Mouse (Mus musculus) olfactory bulb, adult 2 months (tissue): ENCODE data around the gene Gm21954.

ENCODE experiments used
- CTCF ChIP-seq: fragments of 200-500 bp; IDR thresholded peaks from 2 replicates; pipeline ENCODE4 v1.5.1; 2012; ENCODE audit warnings: low read depth, mild to moderate bottlenecking, low read length, moderate library complexity; ENCODE audit not compliant: insufficient read depth
- POLR2A ChIP-seq: fragments of 200-500 bp; IDR thresholded peaks from 2 replicates; pipeline ENCODE4 v1.6.1; 2012; ENCODE audit warnings: mild to moderate bottlenecking, low read depth, low read length, moderate library complexity; ENCODE audit not compliant: insufficient read depth

DNA sequence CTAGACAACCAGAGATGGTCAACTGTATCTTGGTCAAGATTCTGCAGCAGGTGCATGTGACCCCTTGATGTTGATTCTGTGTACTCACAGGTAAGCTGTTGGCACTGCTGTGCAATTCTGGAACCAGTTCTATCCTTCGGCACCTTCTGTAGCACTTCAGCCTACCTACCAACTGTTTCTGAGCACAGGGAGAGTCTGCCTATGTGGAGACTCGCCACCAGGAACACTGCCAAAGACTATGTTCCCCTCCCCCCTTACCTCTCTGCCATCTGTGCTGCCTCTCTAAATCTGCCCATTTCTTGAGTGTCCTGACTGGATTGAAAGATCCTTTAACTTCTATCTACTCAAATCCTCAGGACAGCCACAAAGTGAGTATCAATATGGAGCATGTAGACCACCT is 28.3 kb downstream of the Gm21954 start:
- no peak for TF ChIP-seq POLR2A
- no peak for TF ChIP-seq CTCF
